Mouse (Mus musculus): ENCODE measurements around the gene Trim3.

The Trim3 gene

DNA sequence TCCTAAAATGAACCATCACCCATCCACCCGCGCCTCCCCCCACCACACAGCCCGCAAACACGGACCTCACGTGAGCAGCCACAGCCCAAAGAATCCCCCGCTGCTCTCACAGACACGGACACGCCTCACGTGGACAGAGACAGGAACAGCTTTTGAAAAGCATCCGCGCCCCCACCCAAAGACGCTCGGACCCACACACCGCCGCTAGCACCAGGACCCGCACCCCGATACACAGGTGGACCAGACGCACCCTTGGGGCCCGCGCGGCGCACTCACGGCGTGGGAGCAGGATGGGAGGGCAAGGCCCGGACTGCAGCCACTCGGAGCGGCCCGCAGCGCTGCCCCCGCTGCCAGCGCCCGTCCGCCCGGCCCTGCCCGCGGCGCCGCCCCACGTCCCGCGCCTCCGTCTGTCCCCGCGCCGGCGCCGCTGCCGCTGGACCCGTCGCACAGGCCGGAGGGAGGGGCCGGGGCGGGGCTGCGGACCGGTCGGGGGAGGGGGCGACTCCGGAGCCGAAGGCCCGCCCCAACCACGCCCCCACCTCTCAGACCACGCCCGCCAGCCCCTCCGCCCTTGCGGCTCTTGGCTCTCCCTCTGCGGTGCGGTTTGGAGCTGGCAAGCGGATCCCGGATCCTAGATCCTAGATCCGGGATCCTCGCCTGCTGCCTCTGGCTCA lies at the start of gene Trim3:
Trim3 (minus strand) TSS at position 445 of the 674 bp plus-strand sequence.
- DNase-seq: peak; percentile 68 to 78

DNA sequence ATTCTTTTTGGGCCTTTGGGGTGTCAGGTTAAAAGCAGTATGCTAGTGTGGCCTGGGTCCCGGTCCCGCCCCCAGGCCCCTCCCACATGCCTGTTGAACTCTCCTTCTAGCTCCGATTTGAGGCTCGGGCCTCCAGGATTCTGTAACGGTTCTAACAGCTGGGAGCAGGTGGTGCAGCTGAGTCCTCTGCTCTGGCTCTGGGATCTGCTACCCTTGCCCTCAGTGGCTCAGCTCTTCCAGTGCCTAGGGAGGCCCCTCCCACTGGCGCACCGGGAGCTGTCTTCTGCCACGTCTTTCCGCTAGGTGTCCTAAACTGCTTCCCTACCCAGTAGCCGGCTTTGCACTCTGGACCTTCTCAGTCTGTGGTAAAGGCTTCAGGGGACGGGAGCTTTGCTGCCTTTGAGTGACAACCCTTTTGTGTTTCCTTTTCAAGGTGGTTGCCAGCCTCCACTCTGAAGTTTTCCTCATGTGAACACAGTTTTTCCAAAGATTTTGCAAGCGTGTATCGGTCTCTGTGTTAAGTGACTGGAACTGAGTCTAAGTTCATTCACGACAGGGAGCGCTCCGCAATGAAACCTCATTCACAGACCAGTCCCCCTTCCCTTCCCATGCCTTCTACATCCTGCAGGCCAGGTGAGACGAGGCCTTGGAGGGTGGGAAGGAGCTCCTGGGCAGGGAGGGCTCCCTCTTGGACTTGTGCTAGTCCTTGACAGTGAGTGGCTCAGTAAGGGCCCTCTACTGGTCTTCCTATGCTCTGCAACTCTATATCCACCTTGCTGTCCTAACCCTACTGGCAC lies 17.5 kb upstream of the Trim3 start, which contains the start of gene Dnhd1:
Dnhd1 (plus strand) TSS at position 189 of the 797 bp plus-strand sequence.
- peak; percentile 55 to 60 for DNase-seq

DNA sequence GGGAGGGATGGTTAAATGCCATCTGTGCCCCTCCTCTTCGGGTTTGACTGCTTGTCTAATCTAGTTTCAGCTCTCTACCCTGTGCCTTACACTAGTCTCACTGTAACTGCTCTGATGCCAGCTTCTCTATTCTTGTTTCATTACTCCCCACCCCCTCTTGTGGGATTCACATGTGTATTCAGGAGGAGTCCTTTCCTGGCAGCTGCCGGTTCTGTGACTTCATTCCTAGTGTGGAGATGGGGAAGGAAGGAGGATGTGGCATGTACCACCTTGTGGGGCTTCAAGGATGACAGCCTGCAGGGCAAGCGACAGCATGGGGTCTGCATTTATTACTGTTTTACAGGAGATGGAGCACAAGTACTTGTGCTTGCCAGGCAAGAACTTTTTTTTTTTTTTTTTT lies 8.6 kb upstream of the Trim3 start:
- DNase-seq: no peak

DNA sequence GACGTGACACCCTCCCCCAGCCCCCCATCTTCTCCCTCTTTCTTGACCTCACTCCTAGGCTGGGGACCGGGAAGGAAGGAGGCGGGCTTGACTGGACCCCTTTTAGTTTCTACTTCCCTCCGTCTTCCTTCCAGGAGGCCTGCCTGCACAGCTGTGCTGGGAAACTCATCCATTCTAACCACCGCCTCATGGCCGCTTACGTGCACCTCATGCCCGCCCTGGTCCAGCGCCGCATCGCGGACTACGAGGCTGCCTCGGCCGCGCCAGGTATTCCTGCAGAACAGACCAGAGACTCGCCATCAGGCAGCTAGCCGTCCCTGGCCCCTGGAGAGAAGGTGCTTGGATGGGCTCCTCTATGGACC lies 7.5 kb upstream of the Trim3 start:
- DNase-seq: no peak

DNA sequence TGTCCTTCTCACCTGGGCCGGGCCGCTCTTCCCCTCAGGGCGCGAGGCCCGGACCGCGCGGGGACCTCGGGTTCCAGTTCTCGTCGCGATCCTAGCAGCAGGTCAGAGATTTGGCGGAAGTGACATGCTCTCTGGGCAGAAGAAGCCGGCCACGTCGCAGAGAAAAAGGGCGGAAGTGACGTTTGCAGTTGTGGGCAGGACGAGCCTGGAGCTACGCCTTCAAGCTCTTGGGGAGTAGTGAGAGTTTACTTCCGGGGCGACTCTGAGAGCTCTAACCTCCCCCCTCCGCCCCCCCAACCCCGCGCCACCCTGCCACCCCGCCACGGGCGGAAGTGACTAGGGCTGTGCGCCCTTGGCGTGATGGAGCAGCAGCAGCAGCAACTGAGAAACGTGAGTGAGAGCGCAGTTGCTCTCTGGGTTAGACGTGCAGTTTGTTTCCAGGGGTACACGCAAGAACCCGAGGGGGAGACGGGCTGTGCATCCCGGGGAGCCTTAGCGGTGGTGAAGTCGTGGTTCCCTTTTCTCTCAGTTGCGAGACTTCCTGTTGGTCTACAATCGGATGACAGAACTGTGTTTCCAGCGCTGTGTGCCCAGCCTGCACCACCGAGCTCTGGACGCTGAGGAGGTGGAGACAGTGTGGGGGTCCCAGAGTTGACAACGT lies 7.0 kb upstream of the Trim3 start, which contains the start of the genes Arfip2 and Gm45799:
Arfip2 (minus strand) TSS at position 184 of the 661 bp plus-strand sequence.
Gm45799 (plus strand) TSS at position 320 of the 661 bp plus-strand sequence.
- peak; percentile 95 to 97 for DNase-seq

DNA sequence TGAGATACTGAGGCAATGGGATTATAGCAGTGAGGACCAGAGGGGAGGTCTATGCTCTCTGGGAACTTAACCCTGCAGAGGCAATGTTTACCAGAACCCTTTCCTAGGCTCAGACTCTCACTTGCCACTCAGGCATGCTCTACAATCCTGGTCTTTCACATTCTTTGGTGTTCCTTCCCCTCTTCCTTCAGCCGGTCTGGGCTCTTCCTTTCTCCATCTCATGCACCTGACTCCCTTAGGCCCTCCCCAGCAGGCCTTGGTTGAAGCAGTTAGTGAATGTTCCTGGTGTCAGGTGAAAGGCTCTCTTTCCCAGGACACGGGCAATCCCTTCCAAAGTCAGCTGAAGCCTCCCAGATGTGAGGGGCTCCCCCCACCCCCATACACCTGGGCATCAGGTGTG lies 6.4 kb upstream of the Trim3 start, which contains the start of gene Timm10b:
Timm10b (plus strand) TSS at position 301 of the 400 bp plus-strand sequence.
- no peak for DNase-seq

DNA sequence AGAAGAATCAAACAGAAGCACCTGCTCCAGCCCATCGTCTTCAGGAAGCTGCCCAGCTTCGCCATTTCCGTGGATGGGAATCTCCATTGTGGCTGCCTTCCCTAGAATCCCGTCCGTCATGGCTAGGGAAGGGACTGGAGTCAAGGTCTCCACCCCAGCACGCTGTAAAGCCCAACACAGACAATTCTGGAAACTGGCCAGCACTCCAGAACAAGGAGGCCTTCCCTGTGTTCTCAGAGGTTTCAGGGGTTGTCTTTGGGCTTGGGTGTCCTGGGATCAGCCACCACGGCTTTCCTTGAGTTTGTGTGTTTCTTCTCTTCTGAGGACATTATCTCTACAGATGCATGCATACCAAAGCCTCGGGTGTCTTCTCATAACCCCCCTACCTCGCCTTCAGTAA lies 5.9 kb upstream of the Trim3 start:
- DNase-seq: no peak

DNA sequence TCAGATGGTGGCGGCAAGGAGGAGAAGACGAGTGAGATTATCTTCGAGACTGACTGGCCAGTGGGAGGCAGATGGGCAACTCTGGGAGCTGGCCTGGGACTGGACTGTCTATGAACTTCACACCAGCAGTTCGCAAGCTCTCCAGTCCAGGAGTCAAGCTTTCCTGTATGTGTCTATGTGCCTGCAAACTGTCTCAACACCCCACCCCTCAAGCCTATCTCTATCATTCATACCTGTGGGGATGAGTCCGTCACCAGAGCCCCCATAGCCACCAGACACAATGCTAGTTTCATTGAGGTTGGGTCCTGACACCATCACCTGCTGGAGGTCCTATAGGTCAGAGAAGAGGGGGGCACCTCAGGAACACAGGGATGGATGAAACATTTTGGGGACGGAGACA lies 5.4 kb upstream of the Trim3 start:
- DNase-seq: no peak

DNA sequence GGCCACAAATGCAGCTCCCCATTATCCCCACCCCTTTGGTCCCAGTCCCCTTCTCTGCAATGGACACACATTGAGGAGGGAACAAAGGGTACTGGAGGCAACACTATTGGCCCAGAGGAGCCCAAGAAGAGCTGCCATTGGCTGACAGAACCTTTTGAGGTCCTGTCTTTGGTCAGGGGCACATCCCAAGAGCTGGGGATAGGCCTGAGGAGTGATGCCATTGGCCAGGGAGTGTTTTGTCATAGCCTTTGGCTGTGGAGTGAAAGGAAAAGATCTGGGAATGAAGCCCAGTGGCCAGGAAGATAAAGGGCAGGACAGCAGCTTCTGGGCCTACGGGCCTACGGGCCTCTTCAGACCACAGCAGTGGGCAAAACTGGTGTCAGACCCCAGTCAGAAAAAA lies 2.4 kb upstream of the Trim3 start:
- DNase-seq: no peak

DNA sequence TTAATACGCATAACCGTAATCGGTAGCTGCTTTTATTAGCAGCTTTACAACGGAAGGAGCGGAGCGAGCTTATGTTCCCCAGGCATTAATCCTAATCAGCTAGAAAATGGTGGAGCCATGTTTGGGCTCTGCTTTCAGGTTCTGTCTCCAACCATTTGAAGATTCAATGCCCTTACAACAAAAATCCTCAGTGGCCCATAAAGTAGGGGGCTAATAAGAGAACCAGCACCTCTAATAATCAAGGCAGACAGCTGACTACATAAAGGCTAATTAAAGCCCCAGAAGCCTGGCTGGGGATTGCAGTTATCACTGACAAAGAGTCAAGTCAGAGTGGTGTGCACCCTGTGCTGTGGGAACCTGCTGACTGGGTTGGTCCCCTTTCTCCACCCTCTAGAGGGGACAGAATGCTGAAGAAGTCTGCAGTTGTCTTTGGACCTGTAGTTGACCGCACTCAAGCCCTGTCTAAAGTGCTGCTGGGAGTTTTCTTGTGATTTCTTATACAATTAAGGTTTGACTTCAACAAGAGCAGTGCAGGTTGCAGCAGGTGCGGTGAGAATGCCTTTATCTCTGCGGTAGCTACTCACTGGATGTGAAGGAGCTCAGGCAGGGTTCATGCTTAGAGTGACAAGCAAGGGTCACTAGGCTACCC lies 1.0 kb upstream of the Trim3 start:
- no peak for DNase-seq

DNA sequence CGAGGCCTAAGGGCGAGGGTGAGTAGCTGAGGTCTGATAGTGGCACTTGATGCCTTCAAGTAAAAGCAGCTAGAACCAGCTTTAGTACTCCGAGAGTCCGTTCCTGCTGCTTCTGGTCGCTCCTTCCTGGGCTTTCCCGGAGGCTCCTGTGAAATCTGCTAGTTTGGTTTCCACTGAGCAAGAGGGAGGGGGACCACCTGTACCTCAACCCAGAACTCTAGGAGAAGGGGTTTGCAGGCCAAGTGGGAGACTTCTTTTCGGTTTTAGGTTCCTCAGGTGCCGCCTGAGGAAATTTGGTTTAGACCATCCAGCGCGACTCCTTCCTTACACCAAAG lies 397 bp upstream of the Trim3 start:
- DNase-seq: no peak

DNA sequence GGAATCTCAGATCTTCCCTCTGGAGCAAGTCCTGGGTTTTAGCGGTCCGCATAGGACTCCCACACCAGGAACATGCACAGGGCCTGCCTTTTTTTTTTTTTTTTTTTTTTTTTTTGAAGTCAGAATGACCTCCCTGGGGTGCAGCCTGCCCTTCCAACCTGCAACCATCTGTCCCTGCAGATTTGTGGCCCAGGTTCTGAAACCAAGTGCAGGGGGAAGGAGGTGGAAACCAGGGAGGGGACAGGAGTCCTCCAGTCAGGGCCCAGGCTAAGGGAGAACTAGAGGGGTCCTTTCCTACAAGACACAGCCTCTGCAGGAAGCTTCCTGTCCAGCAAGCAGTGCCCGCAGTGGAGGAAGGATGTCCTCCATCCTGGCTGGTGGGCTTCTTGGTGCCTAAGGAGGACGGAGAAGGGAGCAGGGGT lies 809 bp downstream of the Trim3 start:
- DNase-seq: no peak

DNA sequence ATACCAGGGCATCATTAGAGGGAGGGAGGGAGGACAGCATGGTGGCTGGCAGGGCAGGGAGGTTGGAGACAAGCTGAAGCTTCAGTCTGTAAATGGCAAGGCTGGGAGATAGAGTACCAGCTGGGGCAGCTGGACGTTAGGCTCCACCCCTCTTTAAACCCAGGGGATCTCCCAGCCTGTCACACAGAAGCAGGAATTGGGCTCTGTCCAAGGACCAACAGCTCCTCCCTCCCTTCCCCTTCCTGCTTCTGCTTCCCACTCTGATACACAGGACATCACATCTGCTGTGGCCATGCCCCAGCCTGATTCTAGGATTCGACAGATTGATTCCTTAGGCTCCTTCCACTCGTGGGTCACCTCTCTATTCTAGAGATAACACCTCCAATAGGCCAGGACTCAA lies 4.7 kb downstream of the Trim3 start:
- DNase-seq: no peak

DNA sequence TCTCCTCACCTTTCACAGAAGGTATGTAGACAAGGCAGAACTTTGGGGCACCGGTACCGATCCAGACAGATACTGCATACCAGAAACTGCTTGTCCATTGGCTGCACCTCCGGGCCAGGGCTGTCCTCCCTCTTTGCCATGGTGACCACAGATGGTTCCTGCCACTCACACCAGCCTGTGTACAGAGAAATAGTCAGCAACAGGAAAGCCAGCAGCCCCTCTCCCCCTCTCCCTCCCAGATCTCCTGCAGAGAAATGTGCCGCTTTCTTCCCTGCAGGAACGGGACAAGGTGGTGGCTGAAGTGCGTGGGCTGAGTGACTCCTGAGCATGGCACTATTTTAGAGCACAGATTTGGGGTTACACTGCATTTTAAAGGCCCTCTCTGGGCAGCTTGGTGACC lies 8.0 kb downstream of the Trim3 start:
- no peak for DNase-seq

DNA sequence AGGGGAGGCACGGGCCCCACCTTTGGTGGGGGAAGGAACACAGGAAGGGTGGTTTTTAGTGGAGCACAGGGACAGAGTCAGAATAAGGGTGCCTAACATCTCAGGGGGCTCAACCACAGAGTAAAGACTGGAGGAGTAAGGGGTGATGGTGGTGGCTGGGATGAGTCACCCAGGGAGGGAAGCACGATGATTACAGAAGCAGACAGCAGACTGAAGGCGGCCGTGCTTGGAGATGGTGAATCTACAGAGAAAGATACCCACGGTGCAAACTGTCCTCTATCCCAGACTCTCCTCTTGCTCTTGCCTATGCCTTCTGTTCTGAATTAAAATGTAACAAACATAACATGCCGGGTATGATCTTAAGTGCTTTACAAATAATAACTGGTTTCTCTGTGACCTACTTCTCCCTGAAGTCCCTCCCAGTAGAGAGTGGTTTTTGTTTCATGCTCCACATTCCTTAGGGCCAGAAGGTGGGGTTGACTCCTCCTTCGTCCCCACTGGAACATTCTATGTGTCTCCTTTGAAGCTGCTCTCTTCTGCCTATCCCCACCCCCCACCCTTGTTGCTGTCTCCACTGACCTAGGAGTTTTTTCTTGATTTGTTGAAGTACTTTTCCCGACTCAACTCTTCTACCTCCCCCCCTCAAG lies 11.6 kb downstream of the Trim3 start:
- no peak for DNase-seq

DNA sequence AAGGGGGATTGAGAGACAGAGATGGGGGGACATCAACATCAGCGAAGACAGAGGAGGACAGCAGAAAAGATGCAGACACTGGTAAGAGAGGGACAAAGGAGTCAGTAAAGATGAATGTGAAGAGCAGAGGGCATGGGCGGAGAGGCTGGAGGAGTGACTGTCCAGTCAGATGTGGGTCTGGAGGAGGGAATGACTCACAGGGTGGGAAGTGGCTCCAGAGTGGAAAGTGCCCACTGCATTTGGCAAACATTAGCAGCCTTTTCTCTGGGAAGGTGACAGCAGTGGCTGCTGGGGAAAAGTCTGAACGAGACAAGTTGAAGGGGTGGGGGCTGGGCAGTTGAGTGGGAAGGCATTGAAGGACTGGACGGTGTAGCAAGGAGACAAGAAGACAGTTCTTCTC lies 12.3 kb downstream of the Trim3 start:
- no peak for DNase-seq

DNA sequence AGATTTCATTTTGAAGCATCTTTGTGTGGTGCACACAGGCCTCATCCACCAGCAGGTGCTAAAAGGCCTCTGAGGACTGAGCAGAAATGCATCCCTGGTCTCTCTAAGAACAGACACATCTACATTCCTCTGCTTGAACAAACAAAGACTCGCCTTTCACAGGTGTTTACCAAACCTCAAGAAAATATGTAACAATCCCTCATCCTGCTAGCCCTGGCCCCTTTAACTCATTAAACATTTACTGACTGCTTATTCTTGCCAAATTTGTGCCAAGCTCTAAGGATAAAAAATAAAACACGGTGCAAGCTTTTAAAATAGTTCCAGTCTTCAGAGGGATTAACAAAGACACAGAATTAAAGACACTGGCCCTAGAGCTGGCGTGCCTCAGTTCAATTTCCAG lies 13.7 kb downstream of the Trim3 start:
- DNase-seq: no peak

DNA sequence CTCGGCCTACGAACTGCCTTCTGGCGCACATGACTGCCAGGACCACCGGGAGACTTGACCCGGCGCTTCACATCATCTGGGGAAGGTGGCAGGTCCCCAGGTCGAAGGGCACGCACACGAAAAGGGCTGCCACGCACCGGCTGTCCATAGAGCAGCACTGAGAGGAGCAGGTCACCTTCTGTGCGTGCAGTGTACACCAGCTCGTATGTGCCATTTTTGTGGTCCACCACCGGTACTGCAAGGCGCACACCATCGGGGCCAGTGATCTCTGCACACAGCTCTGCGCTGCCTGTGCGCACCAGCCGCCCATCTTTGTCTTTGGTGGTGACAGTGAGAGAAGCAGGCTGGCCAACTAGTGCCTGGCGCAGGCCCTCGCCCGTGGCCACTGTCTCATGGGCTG lies 15.6 kb downstream of the Trim3 start:
- DNase-seq: no peak

DNA sequence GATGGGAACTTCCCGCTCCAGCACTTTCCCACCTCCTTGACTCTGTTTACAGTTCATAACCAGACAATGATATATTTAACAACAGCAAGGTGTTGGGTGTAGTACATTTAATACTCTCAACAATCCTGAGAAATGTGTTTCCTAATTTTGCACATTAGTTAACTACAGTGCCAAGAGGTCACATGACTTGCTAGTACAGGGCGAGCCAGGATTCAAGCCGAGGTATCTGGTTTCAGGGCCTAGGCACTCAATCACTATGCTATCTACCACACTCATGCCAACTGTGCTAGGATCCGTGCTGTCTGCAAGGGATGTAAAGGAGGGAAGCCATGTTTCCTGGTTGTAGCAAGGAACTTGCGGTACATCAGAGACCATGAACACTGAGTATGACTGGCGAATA lies 16.8 kb downstream of the Trim3 start:
- DNase-seq: no peak

DNA sequence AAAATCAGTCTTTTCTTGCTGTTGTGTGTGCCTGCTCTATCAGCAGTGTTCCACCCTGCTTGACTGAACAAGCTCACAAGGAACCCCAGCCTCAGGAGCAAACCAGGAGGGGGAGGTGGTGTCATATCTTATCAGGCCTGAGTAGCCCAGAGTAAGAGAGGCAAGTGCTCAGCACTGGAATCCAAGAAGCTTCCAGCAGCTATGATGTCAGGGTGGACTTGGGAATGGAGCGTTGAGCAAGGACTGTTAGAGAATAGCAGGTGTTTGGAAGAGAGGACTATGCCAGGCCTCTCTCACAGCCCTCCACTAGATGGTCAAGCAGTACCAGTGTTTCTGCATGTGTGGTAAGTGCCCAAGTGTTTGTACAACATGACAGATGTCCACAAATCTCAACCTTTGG lies 17.7 kb downstream of the Trim3 start:
- DNase-seq: no peak

DNA sequence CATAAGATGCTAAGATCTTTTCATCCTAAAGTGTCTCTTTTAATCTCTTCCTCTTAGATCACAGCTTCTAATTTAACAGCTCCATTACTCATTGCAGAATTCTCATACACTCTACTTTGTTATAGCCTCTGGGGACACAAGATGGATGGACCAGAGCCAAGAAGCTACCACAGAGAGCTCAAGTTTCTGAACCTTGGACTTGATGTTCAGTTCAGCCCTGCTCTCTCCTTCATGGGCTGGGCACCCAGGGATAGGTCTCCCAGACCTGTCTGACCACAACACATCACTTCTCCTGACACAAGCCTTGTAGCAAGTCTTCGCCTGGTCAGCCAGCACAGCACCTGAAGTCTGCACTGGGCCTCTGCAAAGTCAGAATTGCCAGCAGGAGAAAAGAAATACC lies 19.0 kb downstream of the Trim3 start:
- no peak for DNase-seq

DNA sequence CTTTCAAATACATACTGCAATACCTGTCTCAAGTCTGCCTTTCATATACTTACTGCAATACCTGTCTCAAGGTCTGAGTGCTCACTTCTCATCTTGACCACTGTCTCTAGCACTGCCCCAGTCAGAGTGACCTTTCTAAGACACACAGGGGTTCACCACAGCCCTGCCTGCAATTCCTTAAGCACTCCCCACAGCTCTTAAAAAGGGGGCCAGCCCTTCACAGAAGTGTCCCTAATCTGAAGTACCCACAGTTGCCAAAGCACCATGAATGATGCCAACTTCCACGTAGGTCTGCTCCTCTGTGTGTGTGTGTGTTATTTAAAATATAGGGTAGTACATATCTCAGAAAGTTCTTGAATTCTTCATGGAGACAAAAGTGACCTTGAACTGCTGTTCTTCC lies 21.6 kb downstream of the Trim3 start:
- no peak for DNase-seq

DNA sequence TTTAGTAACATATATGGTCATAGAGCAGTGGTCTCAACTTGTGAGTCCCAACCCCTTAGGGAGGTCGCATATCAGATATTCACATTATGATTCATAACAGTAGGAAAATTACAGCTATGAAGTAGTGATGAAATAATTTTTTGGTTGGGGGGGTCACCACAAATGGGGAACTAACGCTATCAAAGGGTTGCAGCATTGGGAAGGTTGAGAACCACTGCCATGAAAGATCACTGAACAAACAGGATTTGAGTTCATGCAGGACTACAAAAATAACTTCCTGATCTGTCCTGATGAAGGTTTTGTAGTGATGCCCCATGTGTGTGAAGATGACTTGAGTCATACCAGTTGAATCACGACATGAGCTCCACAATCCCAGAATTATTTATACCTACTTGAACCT lies 24.9 kb downstream of the Trim3 start:
- DNase-seq: no peak
